Mouse (Mus musculus) kidney, adult 18-20 months (tissue): Measurements from ENCODE around the gene Tenm1.

Experiments
- DNase-seq: peaks from one replicate; pipeline ENCODE4 v3.0.0; 2021

Gene Tenm1

DNA sequence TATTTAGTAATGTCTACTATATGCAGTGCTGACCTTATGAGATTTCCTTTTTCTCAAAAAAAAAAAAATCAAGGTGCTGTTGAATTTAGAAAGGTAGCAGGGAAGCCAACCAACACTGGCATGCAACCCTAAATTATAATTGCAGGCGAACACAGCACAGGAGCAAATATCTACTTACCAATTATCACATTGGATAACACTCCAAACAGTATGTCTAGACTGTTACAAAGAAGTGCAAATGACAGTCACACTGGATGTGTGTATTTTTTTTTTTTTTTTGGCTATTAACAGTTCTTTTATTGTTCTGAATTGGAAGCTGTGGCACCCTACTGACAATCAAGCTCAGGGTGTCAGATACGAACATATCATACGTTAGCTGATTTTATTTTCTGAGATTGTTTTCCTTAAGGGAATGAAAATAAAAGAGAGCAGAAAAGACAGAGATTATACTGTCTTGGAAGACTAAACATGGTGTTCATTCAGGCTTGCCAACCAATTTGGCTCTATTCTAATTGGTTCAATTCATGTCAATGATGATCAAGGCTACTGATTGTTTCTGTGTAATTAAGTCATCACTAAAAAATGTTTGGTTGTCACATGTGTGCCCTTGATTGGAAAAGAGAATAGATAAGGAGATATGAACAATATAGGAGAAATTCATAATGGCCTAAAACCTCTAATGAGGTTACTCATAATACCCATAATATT is 710.7 kb downstream of the Tenm1 start:
- no peak for DNase-seq

DNA sequence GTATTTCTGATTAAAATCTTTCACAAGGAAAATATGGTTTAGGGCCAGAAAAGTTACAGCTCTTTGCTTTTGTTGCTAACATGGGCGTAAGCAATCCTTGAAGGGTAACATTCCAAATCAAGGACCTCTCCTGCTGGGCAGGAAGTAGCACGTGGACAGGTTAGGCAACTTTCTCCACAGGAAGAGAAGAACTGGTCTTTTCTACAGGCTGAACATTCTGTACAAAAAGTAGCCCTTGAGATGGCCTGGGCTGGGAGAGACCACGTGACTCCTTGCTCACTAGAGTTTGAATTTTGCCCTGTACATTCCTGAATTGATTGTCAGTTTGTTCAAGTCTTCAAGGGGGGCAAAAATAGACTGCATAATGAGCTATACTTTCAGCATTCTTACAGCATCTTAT is 728.6 kb downstream of the Tenm1 start:
- no peak for DNase-seq

DNA sequence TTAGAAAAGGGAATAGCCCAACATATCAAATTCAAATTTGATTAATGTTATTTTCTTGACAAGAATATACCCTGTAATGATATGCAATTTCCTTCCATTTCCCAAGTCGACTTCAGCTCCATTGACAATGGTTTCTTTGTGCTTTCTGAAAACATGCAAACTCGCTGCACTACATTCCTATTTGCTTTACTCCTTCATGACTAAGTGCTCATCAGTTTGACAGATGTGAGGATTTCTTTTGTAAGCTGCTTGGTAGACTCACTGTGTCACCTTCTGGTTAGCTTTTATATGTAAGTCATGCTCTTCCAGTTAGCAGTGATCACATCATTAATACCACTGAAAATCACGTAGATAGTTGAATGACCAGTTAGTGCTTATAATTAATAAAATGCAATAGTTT is 781.8 kb downstream of the Tenm1 start:
- DNase-seq = no peak

DNA sequence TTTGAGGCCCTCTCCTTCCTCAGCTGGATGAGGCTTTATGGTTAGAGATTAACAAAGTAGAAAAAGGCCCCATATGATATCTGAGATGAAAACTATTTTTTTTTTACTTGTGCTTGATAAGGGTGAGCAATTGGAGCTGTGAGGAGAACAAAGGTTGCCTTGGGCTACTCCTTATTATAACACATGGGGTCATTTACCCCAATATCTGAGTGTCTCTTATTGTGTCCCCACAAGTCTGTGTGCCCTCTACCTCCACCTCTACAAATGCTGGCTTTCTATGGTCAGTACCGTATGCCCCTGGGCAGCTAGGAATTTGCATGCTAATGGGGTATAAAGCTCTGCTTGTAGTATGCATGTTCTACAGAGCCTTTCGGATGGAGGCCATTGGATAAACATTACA is 848.4 kb downstream of the Tenm1 start:
- no peak for DNase-seq

DNA sequence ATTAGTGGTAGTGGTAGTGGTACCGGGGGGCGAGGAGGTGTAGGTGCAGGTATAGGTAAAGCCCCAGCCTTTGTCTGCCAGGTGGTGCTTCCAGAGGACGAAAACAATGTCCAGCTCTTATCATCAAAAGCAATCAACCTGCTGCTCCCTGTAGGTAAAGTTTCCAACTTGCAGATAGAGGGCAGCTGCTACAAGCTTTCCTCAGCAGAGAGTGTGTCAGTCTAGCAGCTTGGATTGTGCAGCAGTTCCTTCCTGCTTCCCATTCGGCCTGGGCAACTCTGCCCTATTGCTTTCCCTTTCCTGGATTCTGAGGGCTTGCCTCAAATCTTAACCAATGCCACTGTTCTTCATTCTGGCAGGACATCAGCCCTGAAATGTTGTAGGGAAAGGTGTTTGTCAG is 870.2 kb downstream of the Tenm1 start:
- DNase-seq = no peak

DNA sequence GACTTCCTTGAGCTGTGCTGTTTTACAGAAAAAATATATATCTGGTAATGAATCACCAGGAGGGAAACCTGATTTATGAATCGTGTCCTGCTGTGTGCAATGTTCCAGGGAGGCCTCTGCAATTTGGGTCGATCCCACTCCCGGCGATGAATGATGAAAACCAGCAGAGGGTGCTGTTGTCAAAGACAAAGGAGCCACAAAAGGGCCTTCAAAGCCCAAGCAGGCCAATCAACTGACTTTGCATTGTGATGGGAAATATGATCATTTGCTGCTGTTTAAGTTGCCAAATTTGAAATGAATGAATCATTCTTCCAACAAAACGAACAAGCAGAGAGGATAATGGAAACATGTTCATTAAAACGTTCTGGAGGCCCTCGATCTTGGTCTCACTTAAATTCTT is 871.6 kb downstream of the Tenm1 start:
- peak; percentile 38 for DNase-seq

DNA sequence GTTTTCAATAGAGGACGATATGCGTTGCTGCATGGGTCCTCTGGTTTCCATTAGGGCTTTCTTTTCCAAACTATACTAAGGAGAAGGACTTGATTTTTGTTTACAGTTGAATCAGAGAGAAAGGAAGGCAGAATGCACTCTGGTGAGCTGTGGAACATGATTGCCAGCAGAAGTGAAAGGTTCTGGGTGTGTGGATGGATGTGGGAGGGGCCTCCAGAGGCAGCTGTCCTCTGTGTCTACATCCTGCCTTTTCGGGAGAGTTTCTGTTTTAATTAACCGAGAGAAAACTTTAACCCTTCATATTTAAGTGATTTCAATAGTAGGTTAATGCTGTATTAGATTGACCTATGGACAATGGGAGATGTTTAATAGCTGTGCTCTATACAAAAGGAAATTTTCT is 880.4 kb downstream of the Tenm1 start:
- DNase-seq = no peak

DNA sequence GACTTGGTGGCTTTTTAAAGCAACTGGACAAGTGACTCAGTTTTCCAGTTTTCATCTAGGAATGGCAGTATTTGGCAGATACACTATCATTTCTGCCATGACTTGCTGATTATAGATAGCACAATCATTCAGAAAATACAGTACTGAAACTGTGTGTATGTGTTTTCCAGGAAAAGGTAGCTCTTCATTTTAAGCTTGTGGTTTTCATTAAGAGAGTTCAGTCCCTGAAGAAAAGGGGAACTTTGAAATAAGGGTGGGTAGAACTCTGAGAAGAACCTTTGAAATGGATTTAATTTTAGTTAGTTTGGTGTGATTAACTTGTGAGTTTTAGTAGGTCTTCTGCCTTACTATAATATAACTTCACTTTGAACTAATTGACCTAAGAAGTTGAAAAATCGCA is 883.9 kb downstream of the Tenm1 start:
- no peak for DNase-seq

DNA sequence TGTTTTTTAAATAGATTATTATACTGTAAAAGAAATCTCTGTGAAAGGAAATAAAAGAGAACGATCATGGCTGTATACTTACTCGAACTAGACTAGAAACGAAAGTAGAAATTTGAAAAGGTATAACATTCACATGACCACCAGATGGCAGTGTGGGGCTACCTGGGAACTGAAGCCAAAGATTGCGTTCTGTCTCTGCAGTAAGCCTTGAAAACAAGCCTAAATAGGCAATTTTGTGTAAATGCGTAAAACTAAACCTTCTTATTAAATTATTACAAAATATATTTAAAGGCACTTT is 888.2 kb downstream of the Tenm1 start:
- DNase-seq = peak; percentile 62

DNA sequence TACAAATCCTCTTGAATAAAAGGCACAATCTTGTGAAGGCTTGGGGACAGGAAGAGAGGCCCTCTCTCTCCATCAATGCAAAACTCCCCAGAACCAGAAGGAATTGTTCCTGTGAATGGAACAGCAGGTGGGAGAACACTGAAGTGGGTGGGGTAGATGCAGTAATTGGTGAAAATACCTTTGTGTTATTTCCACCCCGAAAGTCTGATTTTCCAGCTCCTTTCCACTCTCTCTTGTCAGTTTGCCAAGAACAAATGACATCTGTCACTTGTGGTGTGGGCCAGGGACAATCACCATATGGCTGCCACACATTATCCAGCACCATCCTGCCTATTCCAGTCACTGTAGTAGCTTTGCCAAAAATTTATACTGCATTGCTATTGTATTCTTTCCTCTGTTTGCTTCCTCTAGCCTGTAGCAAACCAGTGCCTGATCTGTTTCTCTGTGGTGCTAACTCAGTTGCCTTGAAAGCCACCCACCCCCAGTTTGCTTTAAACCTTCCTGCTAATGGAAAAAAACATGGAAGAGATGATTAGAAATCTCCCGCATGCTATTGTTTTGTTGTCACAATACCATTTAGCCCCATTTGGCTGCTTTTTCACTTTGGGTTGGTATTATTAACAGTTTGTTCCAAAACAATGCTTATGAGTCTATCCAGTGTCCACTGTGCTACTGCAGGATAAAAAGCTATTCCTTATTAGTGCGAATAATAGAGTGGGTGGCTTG is 888.7 kb downstream of the Tenm1 start:
- DNase-seq = no peak

DNA sequence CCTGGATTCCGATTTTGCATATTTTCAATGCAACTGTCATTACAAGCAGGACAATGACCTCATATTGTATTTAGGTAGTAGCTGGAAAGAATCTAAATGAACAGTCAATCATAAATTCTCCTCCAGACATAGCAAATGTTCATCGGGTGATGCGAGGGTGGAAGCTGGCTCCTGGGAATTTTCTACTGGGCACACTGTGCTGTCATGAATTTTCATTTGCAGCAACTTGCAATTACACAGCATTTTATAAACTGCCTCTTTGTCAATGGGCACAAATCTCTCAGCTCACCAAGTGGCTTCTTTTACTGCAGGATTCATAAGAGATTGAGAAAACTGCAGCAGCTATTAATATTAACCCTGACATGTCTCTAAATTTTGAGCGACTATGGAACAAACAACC is 898.2 kb downstream of the Tenm1 start:
- DNase-seq = no peak

DNA sequence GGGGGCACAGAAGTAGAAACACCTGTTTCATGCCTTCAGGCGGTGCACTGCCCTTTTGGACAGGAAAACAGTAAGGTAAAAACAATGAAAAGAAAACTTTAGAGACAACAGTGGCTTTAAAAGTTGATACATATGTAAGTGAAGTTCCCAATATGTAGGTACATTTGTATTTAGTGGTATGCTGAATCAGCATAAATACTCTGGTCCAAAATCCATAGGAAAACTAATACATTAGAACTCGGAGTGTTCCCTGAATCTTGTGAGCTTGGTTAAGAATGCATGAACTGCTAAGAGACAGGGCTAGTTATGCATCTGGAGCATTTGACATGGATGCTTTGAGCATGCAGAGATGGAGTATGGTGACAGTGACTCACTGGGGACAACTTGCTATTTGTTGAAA is 906.1 kb downstream of the Tenm1 start:
- DNase-seq = no peak

DNA sequence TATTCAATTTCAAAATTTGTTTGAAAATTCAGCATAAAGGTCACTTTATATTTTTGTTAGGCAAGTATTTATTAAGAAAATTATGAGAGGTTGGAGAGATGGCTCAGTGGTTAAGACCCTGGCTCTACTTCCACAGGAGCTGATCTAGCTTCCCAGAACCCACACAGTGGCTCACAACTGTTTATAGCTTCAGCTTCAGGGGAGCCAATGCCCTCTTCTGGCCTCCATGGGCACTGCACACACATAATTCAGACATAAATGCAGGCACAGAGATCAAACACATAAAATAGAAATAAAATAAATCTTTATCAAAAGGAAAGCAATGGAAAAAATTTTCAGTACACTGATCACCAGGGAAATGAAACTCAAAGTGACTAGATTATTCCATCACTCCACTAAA is 916.4 kb downstream of the Tenm1 start:
- DNase-seq = no peak

DNA sequence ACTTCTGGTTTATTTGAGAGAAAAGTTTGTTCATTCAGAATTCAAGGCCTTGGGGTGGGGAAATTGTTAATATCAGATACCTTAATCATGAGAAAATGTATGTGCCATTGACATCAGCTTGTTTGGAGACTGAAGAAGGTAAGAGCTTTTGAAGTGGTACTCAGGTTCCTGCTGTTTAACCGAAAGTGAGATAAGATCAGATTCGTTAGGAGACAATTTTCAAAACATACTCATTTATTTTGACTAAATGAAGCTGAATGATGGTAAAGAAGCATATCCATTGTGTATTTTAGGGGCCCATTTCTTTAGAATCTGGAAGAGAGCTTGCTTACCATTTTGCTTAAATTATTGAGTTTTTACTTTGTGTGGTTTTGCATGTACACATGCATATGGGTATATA is 917.8 kb downstream of the Tenm1 start:
- no peak for DNase-seq

DNA sequence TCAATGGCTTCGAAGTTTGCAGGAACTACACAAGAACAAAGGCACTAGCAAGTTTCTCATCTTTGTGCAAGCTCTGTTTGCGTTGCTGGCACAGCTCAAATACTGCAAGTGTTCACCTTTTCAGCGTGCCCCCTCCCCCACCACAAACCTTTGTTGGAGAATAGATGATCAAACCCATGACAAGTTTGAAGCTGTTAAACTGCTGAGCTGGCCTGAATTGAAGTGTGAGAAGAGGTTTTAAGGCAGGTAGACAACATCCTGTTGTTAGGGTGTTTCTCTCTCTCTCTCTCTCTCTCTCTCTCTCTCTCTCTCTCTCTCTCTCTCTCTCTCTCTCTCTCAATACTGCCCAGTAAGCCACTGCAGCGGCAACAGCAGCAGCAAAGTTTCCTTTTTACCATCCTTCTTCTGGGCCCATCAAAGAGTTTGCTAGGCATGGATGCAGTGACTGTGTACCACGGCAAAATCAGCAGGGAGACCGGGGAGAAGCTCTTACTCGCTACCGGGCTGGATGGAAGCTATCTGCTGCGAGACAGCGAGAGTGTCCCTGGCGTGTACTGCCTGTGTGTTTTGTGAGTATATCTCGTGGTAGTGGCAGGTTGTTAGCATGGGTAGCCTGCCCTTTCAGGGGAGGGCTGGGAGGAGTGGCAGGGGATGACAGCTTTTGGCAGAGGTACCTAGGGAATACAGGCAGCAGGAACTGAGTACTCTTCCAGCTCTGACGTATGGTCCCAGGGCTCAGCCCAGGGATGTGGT is 926.5 kb downstream of the Tenm1 start, which contains the start of gene Sh2d1a:
Sh2d1a (plus strand) TSS at position 163 of the 753 bp plus-strand sequence.
- no peak for DNase-seq

DNA sequence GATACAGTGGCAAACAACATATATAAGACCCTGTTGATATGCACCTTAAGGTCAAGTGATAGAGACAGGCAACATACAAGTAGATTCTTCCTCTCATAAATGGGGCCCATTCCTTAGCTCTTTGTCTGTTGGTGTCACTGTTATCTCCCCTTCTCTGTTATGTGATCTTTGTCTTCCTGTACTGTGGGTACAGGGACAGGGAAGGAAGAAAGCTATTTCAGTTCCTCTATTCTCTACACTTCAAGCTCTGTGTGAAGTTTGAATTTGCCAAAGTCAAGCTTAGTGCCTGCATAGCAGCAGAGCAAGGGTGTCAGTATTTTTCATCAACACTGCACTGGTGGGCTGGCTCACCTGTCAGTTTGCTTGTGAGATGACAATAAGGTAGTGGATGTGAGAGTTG is 928.4 kb downstream of the Tenm1 start:
- DNase-seq = no peak

DNA sequence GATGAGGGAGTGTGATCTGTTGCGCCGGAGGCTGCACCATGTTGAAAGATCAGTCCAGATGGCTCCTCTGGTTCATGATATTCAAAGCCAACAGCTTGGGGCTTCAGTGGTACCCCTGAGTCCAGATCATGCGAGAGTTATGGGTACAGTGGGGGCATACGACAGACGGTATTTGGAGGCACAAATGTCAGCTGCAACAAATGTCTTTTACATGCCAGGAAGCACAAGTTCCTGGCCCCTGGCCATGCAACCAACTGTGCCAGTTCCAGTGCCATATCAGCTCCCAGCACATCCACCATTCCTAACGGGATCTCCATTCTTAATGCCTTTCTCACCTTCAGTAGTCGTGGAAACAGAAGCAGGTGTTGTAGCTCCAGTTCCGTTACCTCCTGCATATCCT is 938.6 kb downstream of the Tenm1 start:
- no peak for DNase-seq

DNA sequence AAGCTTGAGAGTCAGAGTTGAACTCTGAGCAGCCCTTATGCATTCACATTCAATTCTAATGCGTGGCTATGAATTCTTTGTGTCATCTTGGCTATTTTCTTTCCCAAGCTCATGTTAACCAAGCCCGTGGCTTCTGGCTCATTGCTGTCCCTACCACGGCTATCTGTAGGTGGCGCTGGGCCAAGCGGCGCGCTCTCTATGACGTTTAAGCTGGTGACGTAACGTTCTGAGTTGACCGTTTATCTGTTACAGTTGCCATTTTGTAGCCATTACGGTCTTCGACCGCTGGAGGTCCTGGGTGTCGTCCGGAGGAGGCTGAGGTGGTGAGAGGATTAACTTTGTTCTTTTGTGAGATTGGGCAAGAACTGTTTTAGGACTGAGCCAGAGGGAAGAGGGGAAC is 939.5 kb downstream of the Tenm1 start, which contains the start of gene Tex13c2:
Tex13c2 (plus strand) TSS at position 246 of the 400 bp plus-strand sequence.
- DNase-seq = no peak
